Mouse (Mus musculus) heart, adult 9 months (tissue): Measurements from ENCODE around the gene Pcbd2.

Source experiments
- DNase-seq, 2 experiments: peaks; one replicate each; pipeline ENCODE4 v3.0.0; 2022; ENCODE audit warnings: low spot score in 2 of 2

The Pcbd2 gene

DNA sequence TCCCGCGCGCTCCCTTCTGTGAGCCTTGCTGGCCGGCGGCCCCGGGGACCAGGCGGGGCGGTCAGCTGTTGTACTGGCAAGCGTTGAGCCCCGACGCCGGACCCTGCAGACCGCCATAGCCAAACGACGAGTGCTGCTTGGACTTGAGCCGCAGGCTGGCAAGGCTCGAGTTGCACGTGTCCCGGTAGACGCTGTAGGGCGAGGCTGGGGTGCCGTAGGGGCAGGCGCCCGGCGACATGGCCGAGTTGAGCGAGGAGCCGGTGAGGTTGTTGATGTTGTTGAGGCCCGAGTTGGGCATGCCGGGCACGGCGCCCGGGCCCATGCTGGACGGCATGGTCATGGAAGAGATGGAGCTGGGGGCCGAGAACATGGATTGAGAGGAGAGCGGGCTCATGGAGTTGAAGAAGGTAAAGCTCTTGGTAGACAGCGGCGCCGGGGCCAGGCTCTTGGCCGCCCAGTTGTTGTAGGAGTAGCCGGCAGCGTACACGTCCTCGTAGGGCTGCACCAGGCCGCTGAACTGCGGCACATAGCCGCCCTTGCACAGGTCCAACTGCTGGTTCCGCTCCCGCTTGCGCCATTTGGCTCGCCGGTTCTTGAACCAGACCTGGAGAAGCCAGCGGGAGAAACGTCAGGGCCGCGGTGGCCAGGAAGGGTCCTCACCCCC lies 99.0 kb downstream of the Pcbd2 start:
- DNase-seq = no peak
